Mouse (Mus musculus) mature B cell (primary cell): ENCODE measurements around the gene Gm49405.

Source experiments
- in situ Hi-C: fragments of 300-500 bp; cut with MboI; formaldehyde crosslinking; loops from 2 replicates; pipeline ENCODE4 v1.14.3; 2019

Gene Gm49405

DNA sequence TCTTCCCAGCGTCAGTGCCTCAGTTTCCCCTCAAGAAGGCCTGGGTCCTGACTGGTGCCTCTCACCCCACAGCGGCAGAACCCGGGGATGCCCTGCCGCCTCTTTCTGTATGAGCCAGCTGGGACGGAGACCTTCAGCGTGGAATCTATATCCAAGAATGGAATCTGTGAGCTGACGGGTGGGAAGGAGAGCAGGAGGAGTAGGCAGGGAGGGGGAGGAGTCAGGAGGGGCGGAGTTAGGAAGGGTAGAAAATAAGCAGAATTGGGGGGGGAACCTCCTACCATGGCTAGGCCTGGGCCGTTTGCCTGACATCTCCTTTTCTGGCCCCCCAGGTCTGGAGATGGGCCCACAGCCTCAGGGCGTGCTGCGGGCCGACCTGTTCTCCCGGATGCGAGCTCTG lies 12.4 kb upstream of the Gm49405 start:
- in situ Hi-C loops, result no loop called here

DNA sequence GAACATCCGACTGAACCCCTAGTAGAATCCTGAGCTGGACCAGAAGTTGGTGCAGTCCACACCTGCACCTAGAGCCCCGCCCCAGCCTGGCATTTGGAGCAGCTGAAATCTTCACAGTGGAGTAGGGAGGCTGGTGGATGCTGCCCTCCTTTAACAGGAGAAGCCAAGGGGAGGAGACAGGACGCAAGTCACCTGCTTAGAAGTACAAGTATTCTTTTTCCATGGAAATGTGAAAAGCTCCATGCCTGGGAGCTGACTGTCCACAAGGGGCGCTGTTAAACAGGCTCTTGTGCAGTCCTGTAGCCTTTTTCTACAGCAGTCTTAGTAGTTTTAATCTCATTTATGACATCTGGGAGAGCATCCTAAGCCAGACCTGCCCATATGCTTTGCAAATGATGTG lies 11.7 kb upstream of the Gm49405 start:
- in situ Hi-C loops, result no loop called here

DNA sequence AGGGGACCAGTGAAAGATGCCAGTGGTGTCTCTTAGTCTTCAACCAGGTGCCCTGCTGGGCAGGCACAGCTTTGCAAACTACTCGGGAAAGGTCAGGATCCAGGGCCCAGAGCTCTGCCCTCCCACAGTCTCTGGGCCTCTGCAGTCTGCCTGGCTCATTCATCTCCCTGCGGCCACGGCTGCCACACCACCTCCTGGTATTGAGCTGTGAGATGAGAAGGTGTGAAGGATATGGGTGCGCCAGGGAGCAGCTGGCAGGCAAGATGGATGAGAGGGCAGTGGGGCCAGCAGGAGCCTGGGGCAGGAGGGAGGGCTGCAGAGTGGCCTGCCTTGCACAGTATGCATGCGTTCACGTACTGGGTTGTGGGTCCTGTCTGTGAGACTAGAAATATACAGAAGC lies 9.6 kb upstream of the Gm49405 start:
- in situ Hi-C loops, result no loop called here

GRCm38 (mm10) chr19:3991562-3991961 lies 8.9 kb upstream of the Gm49405 start:
- in situ Hi-C loops, result no loop called here

- in situ Hi-C loops, result no loop called here
These were observed 8.5 kb upstream of the Gm49405 start for GRCm38 (mm10) chr19:3991966-3992365.

GRCm38 (mm10) chr19:3992416-3992815 lies 8.0 kb upstream of the Gm49405 start, which contains the start of gene Tbx10:
Tbx10 (plus strand) TSS chr19:3992752.
- in situ Hi-C loops, result no loop called here

DNA sequence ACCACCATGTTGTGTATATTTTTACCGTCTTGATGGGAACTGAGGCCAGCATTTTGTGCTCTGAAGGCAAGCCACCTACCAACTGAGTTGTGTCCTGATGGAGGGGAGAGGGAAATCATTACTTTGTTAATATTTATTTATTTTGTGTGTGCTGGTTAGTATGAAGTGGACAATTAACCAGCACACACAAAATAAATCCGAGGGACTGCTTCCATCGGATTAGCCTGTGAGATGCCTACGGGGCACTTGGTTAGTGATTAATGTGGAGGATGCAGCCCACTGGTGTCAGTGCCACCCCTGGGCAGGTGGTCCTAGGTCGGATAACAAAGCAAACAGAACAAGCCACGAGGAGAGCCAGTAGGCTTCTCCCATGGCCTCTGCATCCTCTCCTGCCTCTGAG lies 5.5 kb upstream of the Gm49405 start:
- in situ Hi-C loops, result no loop called here

GRCm38 (mm10) chr19:3995505-3995904 lies 4.9 kb upstream of the Gm49405 start:
- in situ Hi-C loops, result no loop called here

- in situ Hi-C loops, result no loop called here
These were observed 4.3 kb upstream of the Gm49405 start for GRCm38 (mm10) chr19:3996106-3996505.

GRCm38 (mm10) chr19:3996747-3997146 lies 3.7 kb upstream of the Gm49405 start:
- in situ Hi-C loops, result no loop called here

DNA sequence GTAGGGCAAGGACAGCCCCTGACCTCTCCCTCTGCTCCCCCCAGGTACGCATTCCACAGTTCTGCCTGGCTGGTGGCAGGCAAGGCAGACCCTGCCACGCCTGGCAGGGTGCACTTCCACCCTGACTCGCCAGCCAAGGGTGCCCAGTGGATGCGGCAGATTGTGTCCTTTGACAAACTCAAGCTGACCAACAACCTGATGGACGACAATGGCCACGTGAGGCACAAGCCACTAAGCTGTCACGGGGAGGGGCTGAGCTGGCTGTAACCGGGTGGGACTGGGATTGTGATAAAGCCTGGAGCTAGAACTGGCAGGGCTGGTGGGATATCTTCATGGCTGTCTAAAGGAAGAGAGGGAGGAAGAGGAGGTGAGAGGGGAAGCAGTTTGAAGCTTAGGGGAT lies 3.2 kb upstream of the Gm49405 start:
- in situ Hi-C loops, result no loop called here

DNA sequence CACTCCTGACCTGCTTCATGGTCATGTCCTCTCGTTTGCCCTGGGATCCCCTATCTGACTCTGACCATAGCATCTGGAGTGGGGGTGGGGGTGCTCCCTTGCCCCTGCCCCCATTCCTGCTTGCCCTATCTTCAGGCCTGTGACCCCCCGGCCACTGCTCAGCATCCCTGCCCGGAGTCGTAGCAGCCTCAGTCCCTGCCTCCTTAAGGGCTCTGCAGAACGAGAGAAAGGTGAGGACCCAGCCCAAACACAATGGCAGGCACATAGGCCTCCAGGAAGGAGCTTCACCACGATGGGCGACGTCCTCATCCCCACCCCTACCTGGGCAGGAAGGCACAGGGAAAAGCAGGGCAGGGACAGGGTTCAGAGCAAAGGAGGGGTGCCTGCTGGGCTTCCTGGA lies 2.1 kb upstream of the Gm49405 start:
- in situ Hi-C loops, result no loop called here

- in situ Hi-C loops, result no loop called here
These were observed 1.2 kb upstream of the Gm49405 start for GRCm38 (mm10) chr19:3999121-3999730.

DNA sequence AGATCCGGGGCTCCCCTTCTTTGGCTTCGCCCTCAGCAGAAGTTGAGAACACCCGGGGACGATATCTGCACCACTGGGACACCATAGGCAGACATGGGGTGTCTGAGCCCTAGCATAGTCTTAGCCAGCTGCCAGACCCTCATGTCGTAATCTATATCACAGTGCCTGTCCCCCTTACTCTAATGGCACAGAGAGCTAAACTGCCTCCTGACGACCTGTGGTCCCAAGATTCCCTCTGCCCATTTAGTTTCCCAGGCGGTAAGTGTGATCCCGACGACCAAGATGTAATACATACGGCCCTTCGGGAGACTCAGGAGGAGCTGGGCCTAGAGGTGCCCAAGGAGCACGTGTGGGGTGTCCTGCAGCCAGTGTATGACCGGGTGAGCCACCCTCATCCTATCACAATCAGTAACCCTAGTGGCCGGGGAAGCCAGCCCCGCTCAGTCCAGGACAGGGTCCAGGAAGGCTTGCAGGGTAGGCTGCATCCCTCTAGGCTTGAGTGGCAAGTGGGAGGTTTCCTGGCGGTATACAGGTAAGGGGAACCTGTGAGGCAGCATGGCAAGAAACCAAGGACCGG lies 611 bp downstream of the Gm49405 start:
- in situ Hi-C loops, result no loop called here

- in situ Hi-C loops, result no loop called here
These were observed 1.3 kb downstream of the Gm49405 start for GRCm38 (mm10) chr19:4001752-4002151.

DNA sequence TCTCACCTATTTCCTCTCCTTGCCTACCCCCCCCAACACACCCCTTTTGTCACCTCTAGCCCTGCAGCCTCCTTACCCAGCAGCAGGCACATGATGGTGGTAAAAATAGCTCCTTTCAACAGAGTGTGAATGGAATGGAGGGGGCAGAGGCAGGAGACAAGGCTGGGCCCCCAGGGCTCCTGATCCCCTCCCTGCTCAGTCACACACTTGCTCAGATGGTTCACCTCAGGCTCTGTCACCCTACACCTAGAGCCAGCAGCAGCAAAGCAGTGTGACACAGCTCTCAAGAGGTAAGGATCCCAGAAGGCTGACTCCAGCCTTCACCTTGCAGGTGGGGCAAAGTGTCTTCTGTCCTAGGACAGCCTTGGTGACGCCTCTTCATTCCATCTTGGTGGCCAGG lies 2.7 kb downstream of the Gm49405 start, which contains the start of gene Doc2g:
Gene Doc2g, plus strand, starts transcription at position 202 of the 400 bp plus-strand sequence.
- in situ Hi-C loops, result no loop called here

DNA sequence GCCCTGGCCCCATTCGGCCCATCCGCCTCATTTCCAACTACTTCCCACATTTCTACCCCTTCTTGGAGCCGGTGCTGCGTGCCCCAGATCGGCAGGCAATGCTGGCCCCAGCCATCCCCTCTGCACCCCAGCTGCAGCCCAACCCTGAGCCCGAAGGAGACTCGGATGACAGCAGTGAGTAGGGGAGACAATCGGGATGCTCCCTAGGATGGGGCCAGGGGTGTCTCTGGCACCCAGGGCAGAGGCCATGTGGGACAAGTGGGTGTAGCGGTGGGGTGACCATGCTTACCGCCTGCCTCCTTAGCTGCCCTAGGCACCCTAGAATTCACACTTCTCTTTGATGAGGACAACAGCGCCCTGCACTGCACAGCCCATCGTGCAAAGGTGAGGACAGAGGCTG lies 3.2 kb downstream of the Gm49405 start:
- in situ Hi-C loops, result no loop called here

DNA sequence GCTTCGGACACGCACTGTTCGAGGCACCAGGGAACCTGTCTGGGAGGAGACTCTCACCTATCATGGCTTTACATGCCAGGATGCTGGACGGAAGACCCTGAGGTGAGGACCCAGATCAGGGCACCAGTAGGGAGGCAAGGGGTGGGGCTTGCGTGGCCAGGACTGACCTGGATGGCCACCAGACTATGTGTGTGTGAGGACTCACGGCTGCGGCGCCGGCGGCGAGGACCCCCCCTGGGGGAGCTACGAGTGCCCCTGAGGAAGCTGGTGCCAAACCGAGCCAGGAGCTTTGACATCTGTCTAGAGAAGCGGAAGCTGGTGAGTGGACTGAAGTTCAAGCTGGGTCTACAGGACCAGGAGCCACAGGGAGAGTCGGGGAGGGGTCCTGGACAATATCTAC lies 3.9 kb downstream of the Gm49405 start:
- in situ Hi-C loops, result no loop called here

DNA sequence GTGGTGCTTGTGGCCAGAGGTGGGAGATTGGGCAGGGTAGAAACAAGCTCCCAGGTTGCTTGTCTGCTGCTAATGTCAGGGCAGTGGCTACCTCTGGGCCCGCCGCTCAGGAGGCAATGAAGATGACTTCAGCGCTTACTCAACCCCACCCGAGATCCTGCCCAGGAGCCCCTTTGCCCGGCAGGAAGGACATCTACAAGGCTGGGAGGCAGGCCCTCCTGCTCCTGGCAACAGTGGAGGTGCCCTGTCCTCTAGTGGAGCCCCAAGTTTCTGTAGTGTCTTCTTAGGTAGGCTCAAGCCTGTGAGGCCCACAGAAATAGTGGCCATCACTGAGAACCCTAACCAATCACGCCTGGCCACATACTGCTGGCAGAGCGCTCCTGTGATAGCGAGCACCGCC lies 4.7 kb downstream of the Gm49405 start:
- in situ Hi-C loops, result no loop called here

DNA sequence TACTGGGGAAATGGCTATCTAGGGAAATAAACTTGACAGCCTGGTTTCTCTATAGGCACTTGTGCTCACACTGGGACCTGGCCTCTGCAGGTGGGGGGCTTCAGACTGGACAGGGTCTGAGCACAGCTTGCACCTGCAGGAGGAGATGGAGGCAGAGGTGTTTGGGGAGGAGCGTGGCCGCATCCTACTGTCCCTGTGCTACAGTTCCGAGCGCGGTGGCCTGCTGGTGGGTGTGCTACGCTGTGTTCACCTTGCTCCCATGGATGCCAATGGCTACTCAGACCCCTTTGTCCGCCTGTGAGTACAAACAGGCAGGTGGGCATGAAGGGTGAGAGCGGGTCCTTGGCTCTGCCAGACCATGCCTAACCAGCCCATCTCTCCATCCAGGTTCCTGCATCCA lies 5.5 kb downstream of the Gm49405 start:
- in situ Hi-C loops, result no loop called here

- in situ Hi-C loops, result no loop called here
These were observed 10.7 kb downstream of the Gm49405 start for GRCm38 (mm10) chr19:4011086-4011485.

- in situ Hi-C loops, result no loop called here
These were observed 12.1 kb downstream of the Gm49405 start, which contains the start of gene Ndufv1 for GRCm38 (mm10) chr19:4012432-4013022. Ndufv1 (minus strand) TSS chr19:4012806.

- in situ Hi-C loops, result no loop called here
These were observed 12.6 kb downstream of the Gm49405 start for GRCm38 (mm10) chr19:4013066-4013465.

GRCm38 (mm10) chr19:4014802-4015201 lies 14.4 kb downstream of the Gm49405 start:
- in situ Hi-C loops, result no loop called here
